Mouse (Mus musculus): Measurements from ENCODE around the gene Marveld3. TPM values are rescaled to one million over a fixed set of nuclear protein-coding genes. Genes with fewer than 3 reads are reported as not detected.

Marveld3 gene
- polyA plus RNA-seq, 1 experiment from 2014 or later, result 1.1 TPM

DNA sequence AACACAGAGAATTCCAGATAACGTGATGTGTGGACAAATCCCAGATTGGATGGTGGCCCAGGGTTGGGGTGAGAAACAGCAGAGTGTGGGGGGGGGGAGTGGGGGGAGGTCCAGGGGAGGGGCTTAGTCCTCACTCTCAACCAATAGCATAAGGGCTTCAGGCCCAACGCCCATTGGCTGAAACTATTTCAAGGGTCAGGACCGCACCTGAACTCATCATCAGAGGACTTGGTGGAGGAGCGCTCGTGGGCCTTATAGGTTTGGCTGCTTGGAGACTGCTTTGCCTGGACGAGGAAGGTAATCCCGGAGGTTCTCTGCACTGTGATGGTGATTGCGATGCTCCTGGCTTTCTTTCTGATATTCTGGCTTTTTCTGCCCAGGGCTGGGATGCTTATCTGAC is 28.2 kb upstream of the Marveld3 start, which contains the start of gene Tat:
Gene Tat (plus strand): TSS at position 214 of the 400 bp plus-strand sequence.
- 82% methylated on average over 8 of the region's 8 CpGs for WGBS
- H3K27me3 ChIP-seq, result no peaks in the 10 kb centered on the region
- H3K4me2 ChIP-seq (replicated peaks), result no peak within 1 kb of the TSS
- H3K9me3 ChIP-seq, result no peaks in the 10 kb centered on the region
- H3K4me3 ChIP-seq (replicated peaks), result no peak within 1 kb of the TSS
- ATAC-seq, result no peak
- H3K4me1 ChIP-seq (replicated peaks), result no peaks in the 10 kb centered on the region
- no peak within 1 kb of the TSS for H3K9ac ChIP-seq (replicated peaks)
- H3K27ac ChIP-seq, result no peak within 1 kb of the TSS
- H3K36me3 ChIP-seq, result no peaks in the 10 kb centered on the region

DNA sequence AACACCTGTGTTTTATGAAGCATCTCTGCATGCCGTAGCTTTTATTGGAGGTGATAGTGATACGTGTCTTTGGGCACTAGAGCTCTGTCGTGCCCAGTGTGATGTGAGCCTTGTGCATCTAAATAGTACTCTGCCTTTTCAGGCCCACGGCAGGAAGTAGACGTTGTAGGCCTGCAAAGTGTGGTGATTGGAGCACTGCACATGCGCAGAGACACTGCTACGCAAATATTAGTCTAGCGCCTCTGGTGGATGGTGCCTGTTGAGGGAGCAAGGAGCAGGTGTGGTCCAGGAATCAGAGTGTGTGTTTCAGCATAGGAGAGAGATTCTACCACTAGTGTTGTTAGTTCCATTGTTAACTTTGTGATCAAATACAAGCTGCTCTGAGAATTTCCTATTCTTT is 27.1 kb upstream of the Marveld3 start:
- no peak overlapping the region for H3K4me2 ChIP-seq (replicated peaks)
- peaks cover 3% of the 10 kb centered on the region for H3K4me1 ChIP-seq (replicated peaks)
- H3K9ac ChIP-seq (replicated peaks), result no peak overlapping the region
- no peak for ATAC-seq
- no peaks in the 10 kb centered on the region for H3K27me3 ChIP-seq
- H3K4me3 ChIP-seq (replicated peaks), result no peak overlapping the region
- no peaks in the 10 kb centered on the region for H3K36me3 ChIP-seq
- no peak overlapping the region for H3K27ac ChIP-seq
- 92% methylated on average over 8 of the region's 8 CpGs for WGBS
- no peaks in the 10 kb centered on the region for H3K9me3 ChIP-seq

DNA sequence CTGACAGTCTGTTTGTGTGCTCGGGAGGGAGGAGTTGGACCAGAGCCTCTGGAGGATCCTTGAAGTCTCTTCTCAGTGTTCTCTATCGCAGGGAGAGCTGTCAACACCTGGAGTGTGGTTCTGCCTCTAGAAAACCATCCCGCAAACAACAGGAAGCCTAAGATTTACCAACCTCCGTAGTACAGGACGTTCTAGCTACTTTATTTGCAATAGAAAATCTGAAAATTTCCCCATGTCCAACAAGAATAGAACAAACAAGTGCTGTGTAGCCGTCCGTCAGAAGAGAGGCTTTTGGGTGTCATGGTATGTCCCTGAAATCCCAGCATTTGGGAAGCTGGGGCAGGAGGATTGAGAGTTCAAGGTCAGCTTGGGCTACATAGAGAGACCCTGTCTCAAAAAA is 25.8 kb upstream of the Marveld3 start:
- 89% methylated on average over 7 of the region's 7 CpGs for WGBS
- H3K9me3 ChIP-seq, result no peaks in the 10 kb centered on the region
- H3K36me3 ChIP-seq, result no peaks in the 10 kb centered on the region
- H3K27ac ChIP-seq, result no peak overlapping the region
- H3K9ac ChIP-seq (replicated peaks), result no peak overlapping the region
- no peak overlapping the region for H3K4me2 ChIP-seq (replicated peaks)
- H3K4me3 ChIP-seq (replicated peaks), result no peak overlapping the region
- no peaks in the 10 kb centered on the region for H3K27me3 ChIP-seq
- ATAC-seq, result no peak
- peaks cover 5% of the 10 kb centered on the region for H3K4me1 ChIP-seq (replicated peaks)

DNA sequence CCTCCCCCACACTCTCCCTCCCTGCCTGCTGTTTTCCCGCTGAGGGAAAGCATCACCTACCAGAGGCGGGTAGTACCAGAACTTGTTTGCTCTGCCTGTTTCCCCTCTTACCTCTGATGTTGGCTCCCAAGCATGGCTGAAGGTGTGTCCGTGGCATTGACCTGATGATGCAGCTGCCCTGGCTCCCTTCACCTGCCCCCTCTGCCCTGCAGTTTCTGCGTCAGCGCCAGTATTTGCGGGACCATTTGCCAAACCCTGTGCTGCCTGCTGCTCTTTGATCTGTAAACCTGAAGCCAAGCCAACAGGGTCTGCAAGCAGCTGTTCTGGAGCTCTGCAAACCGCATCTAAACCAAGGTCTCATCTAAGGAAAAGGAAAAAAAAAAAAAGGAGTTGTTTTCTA is 24.4 kb upstream of the Marveld3 start:
- Histone ChIP-seq H3K36me3 (no peaks in the 10 kb centered on the region), H3K9me3 (no peaks in the 10 kb centered on the region), H3K4me1 (replicated peaks) (peaks cover 5% of the 10 kb centered on the region), H3K9ac (replicated peaks) (no peak overlapping the region), H3K27ac (no peak overlapping the region), H3K4me2 (replicated peaks) (no peak overlapping the region), H3K4me3 (replicated peaks) (no peak overlapping the region), H3K27me3 (no peaks in the 10 kb centered on the region)
- ATAC-seq, result no peak
- WGBS, result 80% methylated on average over 7 of the region's 7 CpGs

DNA sequence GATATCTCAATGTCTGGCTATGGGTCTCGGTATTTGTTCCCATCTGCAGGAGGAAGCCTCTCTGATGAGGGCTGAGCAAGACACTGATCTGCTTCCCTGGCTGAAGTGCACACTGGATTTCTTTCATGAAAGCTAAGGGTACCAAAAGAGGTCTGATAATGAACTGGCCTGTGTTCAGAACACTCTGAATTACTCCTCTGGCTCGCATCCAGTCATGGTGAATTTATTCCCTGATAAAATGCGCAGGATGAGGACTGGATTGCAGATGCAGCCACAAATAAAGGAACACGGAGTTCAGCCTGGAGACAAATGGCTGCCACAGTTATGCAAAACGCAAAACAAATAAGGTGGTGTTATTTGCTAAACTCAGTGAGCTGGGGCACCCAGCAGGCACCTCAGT is 21.9 kb upstream of the Marveld3 start:
- Histone ChIP-seq H3K36me3 (no peaks in the 10 kb centered on the region), H3K4me2 (replicated peaks) (no peak overlapping the region), H3K9ac (replicated peaks) (no peak overlapping the region), H3K4me1 (replicated peaks) (peaks cover 5% of the 10 kb centered on the region), H3K4me3 (replicated peaks) (no peak overlapping the region), H3K9me3 (no peaks in the 10 kb centered on the region), H3K27me3 (no peaks in the 10 kb centered on the region), H3K27ac (peak overlapping the region; percentile 37; the same call in 1 of the 2 replicates)
- 37% methylated on average over 5 of the region's 5 CpGs for WGBS
- no peak for ATAC-seq

DNA sequence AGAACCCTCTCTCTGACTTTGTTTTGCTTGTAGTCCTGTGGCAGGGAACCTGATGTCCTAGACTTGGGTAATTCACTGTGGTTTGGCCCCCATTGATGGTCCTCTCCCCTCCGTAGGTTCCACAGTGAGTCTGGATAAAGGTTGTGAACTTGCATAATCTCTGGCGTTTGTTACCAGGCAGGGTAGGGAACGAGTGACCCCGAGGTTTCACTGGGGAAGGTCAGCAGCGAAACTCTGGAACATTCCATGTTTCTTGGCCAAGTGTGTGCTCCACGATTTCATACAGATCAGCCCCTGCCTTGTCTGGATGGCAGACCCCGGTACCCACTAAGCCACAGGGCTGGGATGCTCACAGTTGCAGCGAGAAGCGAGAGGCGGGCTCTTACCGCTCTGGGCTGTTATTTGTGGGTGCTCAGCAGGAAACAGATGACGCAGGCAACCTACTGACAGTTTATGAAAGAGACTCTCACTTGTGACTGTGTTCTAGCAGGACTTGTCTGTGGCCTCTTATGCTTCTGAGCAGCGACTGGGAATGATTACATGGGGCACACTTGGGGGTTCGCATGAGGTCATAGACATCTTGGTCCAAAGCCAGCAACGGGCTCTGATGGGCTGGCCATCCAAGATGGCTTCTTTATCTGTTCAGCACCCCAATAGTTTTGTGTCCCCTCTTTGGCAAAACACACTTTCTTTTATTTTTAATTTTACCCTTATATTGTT is 20.5 kb upstream of the Marveld3 start:
- Histone ChIP-seq H3K9me3 (no peaks in the 10 kb centered on the region), H3K9ac (replicated peaks) (no peak overlapping the region), H3K4me1 (replicated peaks) (peaks cover 5% of the 10 kb centered on the region), H3K36me3 (no peaks in the 10 kb centered on the region), H3K4me3 (replicated peaks) (no peak overlapping the region), H3K27ac (no peak overlapping the region), H3K4me2 (replicated peaks) (no peak overlapping the region), H3K27me3 (no peaks in the 10 kb centered on the region)
- no peak for ATAC-seq
- WGBS, result 72% methylated on average over 15 of the region's 15 CpGs

DNA sequence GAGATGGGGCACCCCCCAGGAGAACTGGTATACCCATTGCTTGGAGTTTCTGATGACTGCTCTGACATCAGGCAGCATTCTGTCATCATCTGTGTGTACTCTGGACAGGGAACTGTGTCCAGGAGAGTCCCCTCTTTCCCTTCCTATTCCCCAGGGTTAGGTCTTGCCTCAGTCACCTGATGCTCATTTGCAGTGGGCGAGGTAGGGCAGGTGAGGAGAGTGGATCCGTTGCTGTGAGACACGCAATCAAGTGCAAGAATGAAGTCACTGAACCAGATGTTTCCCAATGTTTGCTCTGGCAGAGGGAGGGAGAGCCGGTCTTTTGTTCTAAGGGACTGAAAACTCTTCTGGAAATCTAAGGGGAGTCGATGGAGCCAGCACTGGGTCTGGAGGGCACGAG is 17.3 kb upstream of the Marveld3 start:
- Histone ChIP-seq H3K4me3 (replicated peaks) (no peak overlapping the region), H3K4me2 (replicated peaks) (no peak overlapping the region), H3K27ac (no peak overlapping the region), H3K36me3 (no peaks in the 10 kb centered on the region), H3K27me3 (no peaks in the 10 kb centered on the region), H3K9ac (replicated peaks) (no peak overlapping the region), H3K4me1 (replicated peaks) (peaks cover 4% of the 10 kb centered on the region), H3K9me3 (peaks cover 9% of the 10 kb centered on the region; the same call in 1 of the 2 replicates)
- WGBS, result 78% methylated on average over 6 of the region's 6 CpGs
- no peak for ATAC-seq

DNA sequence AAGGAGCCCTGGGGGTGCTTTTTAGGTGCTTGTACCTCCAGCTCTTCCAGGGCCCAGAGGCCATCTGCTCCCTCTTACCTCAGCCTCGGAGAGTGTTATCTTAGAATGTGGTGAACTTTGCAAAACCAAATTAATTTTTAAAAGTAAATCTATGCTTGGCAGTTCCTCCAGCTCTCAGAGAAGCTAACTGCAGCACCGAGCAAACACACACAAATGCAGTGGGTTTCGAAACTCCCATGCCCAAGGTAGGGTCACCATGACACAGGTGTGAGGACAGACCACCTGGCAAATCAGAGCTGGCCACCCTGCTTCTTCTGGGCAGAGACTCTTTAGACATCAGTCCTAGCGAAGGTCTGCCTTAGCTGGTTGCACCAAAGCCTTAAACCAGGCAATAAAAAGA is 10.9 kb upstream of the Marveld3 start:
- Histone ChIP-seq H3K27ac (no peak overlapping the region), H3K9ac (replicated peaks) (no peak overlapping the region), H3K4me2 (replicated peaks) (no peak overlapping the region), H3K9me3 (peaks cover 9% of the 10 kb centered on the region; the same call in 1 of the 2 replicates), H3K4me3 (replicated peaks) (no peak overlapping the region), H3K4me1 (replicated peaks) (no peaks in the 10 kb centered on the region), H3K27me3 (peaks cover 19% of the 10 kb centered on the region), H3K36me3 (no peaks in the 10 kb centered on the region)
- no peak for ATAC-seq
- WGBS, result 90% methylated on average over 4 of the region's 4 CpGs

DNA sequence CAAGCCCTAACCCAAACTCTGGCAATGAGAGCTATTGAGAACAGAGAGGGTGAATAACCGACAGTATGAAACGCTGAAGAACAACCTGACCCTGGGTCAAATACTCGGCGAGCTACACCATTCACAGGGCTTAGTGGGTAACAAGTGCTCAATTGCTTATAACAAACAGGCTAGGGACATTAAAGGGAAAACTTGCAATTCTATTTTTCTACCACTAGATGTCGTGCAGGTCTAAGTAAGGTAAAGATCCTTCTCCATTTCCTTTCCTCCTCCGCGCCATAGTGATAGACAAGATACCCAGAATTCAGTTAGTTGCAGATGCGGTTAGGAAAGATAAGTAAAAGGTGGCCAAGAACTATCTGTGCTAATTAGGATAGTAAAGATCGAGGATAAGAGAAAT is 8.3 kb upstream of the Marveld3 start:
- no peak for ATAC-seq
- Histone ChIP-seq H3K27me3 (peaks cover 19% of the 10 kb centered on the region), H3K4me1 (replicated peaks) (no peaks in the 10 kb centered on the region), H3K4me2 (replicated peaks) (no peak overlapping the region), H3K9ac (replicated peaks) (no peak overlapping the region), H3K4me3 (replicated peaks) (no peak overlapping the region), H3K27ac (no peak overlapping the region), H3K36me3 (no peaks in the 10 kb centered on the region), H3K9me3 (0 out of 2 replicates have a peak, but pooled peaks cover under 1% of the 10 kb centered on the region)
- WGBS, result 8% methylated on average over 9 of the region's 9 CpGs

DNA sequence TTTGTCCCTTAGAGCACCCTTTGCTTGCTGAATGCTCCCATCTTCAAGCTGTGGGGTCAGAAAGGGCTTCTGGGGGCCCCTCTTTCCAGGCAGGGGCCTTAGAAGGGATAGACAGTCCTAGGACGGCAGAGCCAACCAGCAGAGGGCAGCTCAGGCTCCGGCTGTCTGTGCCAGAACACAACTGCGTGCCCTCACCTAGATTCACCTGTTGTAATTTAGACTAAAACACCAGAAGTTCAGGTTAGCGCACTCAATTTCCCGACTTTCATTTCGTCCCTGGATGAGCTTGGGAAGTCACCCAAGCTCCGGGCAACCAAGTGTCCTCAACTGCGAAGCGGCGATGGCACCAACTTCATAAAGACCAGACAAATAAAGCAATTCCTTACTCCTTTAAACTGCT is 6.8 kb upstream of the Marveld3 start:
- H3K9me3 ChIP-seq, result no peaks in the 10 kb centered on the region
- H3K4me1 ChIP-seq (replicated peaks), result no peaks in the 10 kb centered on the region
- H3K4me2 ChIP-seq (replicated peaks), result no peak overlapping the region
- H3K4me3 ChIP-seq (replicated peaks), result no peak overlapping the region
- H3K27ac ChIP-seq, result no peak overlapping the region
- peaks cover 19% of the 10 kb centered on the region for H3K27me3 ChIP-seq
- no peak for ATAC-seq
- H3K9ac ChIP-seq (replicated peaks), result no peak overlapping the region; the same call in 1 of the 2 replicates
- no peaks in the 10 kb centered on the region for H3K36me3 ChIP-seq
- WGBS, result 60% methylated on average over 10 of the region's 10 CpGs

DNA sequence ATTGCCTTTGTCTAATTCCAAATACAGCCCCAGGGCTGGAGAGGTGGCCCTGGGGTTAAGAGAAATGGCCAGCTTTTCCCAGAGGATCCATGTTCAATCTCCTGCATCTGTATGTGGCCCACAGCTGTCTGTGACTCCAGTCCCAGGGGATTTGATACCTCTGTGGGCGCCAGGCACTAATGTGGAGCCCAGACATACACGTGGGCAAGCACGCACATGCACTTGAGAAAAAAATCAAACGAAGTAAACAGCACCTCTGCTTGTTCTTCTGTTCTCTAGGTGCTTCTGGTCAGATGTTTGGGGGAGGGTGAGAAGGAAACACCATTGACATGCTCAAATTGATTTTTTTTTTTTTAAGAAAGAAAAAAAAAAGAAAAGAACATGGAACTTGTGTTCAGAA is 2.1 kb upstream of the Marveld3 start:
- H3K9ac ChIP-seq (replicated peaks), result no peak overlapping the region
- H3K4me1 ChIP-seq (replicated peaks), result peaks cover 8% of the 10 kb centered on the region
- no peaks in the 10 kb centered on the region for H3K36me3 ChIP-seq
- peaks cover 55% of the 10 kb centered on the region for H3K27me3 ChIP-seq
- no peak overlapping the region for H3K4me2 ChIP-seq (replicated peaks)
- H3K27ac ChIP-seq, result no peak overlapping the region
- no peak for ATAC-seq
- no peak overlapping the region for H3K4me3 ChIP-seq (replicated peaks)
- WGBS, result 80% methylated on average over 4 of the region's 4 CpGs
- no peaks in the 10 kb centered on the region for H3K9me3 ChIP-seq

DNA sequence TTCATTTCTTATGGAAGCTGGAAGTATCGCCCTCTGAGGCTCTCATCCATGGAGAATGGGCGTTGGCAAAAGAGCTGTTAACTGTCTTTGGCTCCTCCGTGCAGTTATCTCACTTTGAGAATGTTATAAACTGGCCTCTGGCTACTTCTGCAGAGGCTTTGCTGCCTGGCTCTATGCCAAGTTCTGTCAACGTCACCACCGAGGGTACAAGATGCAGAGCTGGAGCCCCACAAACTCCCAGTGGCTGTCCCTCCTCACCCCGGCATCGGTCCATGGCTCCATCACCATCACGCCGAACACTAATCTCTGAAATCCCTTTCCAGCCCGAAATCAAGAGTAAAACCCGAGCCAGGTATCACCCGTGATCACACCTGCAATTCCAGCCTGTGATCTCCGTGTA is 1.4 kb upstream of the Marveld3 start:
- 80% methylated on average over 13 of the region's 13 CpGs for WGBS
- Histone ChIP-seq H3K4me2 (replicated peaks) (no peak overlapping the region), H3K9me3 (no peaks in the 10 kb centered on the region), H3K27ac (no peak overlapping the region), H3K27me3 (peaks cover 52% of the 10 kb centered on the region), H3K9ac (replicated peaks) (no peak overlapping the region), H3K4me3 (replicated peaks) (no peak overlapping the region), H3K4me1 (replicated peaks) (peaks cover 8% of the 10 kb centered on the region), H3K36me3 (no peaks in the 10 kb centered on the region)
- no peak for ATAC-seq

DNA sequence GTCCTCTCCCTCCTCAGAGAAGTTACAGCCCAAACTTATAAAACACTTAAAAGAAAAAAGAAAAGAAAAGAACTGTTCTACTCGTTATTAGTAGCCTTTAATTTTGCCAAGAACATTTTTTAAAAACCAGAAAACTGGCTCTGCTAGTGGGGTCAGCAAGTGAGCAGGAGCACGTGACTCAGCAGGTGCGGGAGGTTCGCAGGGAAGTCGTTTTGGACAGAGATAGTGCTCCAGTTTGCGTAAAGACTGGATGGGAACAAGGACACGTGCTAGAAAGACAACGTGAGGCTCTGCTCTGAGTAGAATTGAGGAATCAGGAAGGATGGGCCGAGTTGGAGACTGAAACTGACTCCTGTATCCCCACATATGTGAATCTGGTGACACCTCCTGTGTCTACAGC is 893 bp upstream of the Marveld3 start:
- Histone ChIP-seq H3K36me3 (no peaks in the 10 kb centered on the region), H3K4me3 (replicated peaks) (no peak overlapping the region), H3K9ac (replicated peaks) (no peak overlapping the region), H3K4me2 (replicated peaks) (no peak overlapping the region), H3K4me1 (replicated peaks) (peaks cover 11% of the 10 kb centered on the region), H3K27ac (no peak overlapping the region), H3K9me3 (no peaks in the 10 kb centered on the region), H3K27me3 (peaks cover 48% of the 10 kb centered on the region)
- ATAC-seq, result no peak
- WGBS, result 79% methylated on average over 9 of the region's 9 CpGs
